Mouse (Mus musculus): ENCODE data around the gene Itgae. TPM values are rescaled to one million over a fixed set of nuclear protein-coding genes. Genes with fewer than 3 reads are reported as not detected.

The Itgae gene
- polyA plus RNA-seq, 1 experiment from 2014 or later, result 0.19 TPM

DNA sequence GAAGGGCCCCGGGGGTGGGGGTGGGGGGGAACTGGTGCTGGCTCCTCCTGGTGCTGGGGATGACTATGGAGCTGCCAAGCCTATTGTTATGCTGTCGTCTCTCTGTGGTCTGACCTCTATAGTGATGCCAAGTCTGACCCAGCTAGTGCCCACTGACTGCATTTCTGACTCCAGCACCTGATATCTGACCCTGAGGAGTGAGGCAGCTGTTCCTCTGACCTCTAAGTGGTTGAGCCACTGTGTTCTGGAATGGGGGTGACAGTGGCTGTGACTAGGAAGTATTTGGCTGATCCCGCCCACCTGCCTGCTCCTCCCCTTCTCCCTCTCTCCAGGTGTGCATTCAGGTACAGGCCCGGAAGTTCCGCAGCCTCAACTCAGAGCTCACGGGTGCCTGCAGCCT lies 21.0 kb downstream of the Itgae start:
- no peak overlapping the region for H3K27ac ChIP-seq (ENCODE audit: poor library complexity, severe bottlenecking)
- ATAC-seq (ENCODE audit: insufficient number of reproducible peaks, low FRiP score), result no peak

DNA sequence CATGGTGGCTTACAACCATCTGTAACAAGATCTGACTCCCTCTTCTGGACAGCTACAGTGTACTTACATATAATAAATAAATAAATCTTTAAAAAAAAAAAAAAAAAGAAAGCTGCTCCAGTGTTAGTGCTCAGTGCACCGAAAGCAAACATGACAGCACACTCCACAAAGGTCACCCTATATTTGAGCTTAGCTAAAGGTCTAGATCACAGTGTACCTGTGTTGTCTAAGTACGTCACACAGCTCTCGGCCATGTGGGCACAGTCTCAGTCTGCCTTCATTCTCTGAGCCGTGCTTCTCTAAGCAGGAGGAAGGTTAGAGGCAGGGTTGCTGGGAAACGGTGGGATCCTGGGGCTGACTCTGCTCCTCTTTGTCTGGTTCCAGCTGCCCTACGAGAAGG lies 36.1 kb downstream of the Itgae start:
- ATAC-seq (ENCODE audit: insufficient number of reproducible peaks, low FRiP score), result no peak
- no peaks in the 10 kb centered on the region for H3K9me3 ChIP-seq (replicated peaks)
- H3K27me3 ChIP-seq (replicated peaks), result no peaks in the 10 kb centered on the region
- no peak overlapping the region for H3K4me2 ChIP-seq
- no peak overlapping the region for H3K27ac ChIP-seq (ENCODE audit: poor library complexity, severe bottlenecking)
- 91% methylated on average over 6 of the region's 6 CpGs for WGBS
- no peaks in the 10 kb centered on the region for H3K4me1 ChIP-seq (replicated peaks)
- H3K9ac ChIP-seq, result no peak overlapping the region
- peaks cover 12% of the 10 kb centered on the region; the same call in 1 of the 2 replicates for H3K36me3 ChIP-seq
- no peak overlapping the region for H3K4me3 ChIP-seq

More for the DNA sequence above, 21.0 kb downstream of the Itgae start:
- no peaks in the 10 kb centered on the region for H3K9me3 ChIP-seq (replicated peaks)
- WGBS, result 73% methylated on average over 6 of the region's 6 CpGs
- no peaks in the 10 kb centered on the region for H3K27me3 ChIP-seq (replicated peaks)
- no peak overlapping the region for H3K9ac ChIP-seq
- no peak overlapping the region for H3K4me3 ChIP-seq
- no peak overlapping the region for H3K4me2 ChIP-seq
- peaks cover 21% of the 10 kb centered on the region for H3K4me1 ChIP-seq (replicated peaks)
- no peaks in the 10 kb centered on the region for H3K36me3 ChIP-seq

DNA sequence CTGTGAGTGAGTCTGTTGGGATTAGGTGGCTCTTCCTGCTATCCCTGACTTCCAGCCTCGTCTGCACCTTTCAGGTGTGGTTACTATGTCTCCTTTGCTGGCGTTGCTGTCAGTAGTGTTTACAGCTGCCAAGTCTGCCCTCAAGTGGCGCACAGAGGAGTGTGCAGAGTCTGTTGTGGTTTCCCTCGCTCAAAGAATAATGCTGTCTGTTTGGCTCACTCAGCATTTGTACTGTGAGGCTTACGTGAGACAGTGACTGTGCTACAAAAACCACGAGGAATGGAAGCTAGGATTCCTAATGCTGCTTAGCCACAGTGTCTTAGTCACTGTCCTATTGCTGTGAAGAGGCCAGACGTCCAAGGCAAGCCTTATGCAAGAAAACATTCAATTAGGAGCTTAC lies 40.6 kb downstream of the Itgae start:
- Histone ChIP-seq H3K4me2 (no peak overlapping the region), H3K4me1 (replicated peaks) (peaks cover 15% of the 10 kb centered on the region), H3K9me3 (replicated peaks) (no peaks in the 10 kb centered on the region), H3K36me3 (peaks cover 25% of the 10 kb centered on the region), H3K27ac (ENCODE audit: poor library complexity, severe bottlenecking) (no peak overlapping the region), H3K27me3 (replicated peaks) (no peaks in the 10 kb centered on the region), H3K9ac (no peak overlapping the region), H3K4me3 (no peak overlapping the region)
- WGBS, result 71% methylated on average over 7 of the region's 7 CpGs
- ATAC-seq (ENCODE audit: insufficient number of reproducible peaks, low FRiP score), result no peak

DNA sequence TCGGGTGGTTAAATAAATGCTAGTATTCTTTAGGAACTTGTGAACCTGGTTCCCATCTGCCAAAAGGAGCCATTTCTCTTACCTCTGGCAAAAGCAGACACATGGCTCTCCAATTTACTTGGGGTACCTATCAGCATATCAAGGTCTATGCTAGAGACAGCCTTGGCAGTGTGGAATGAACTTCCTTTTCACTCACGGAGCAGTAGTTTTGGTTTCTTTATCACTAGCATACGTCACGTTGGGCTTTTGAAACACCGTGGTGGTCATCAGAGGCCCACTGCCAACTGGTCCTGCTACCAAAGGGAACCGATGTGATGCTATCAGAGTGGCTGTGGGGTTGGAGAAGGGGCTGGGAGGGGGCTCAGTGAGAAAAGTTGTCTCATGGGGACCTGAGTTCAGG lies 42.6 kb downstream of the Itgae start:
- peaks cover 28% of the 10 kb centered on the region for H3K4me1 ChIP-seq (replicated peaks)
- H3K9me3 ChIP-seq (replicated peaks), result no peaks in the 10 kb centered on the region
- no peak overlapping the region for H3K9ac ChIP-seq
- H3K4me2 ChIP-seq, result no peak overlapping the region
- no peak for ATAC-seq (ENCODE audit: insufficient number of reproducible peaks, low FRiP score)
- no peak overlapping the region for H3K4me3 ChIP-seq
- H3K27ac ChIP-seq (ENCODE audit: poor library complexity, severe bottlenecking), result no peak overlapping the region
- no peaks in the 10 kb centered on the region for H3K27me3 ChIP-seq (replicated peaks)
- H3K36me3 ChIP-seq, result peaks cover 25% of the 10 kb centered on the region
- 88% methylated on average over 6 of the region's 6 CpGs for WGBS

DNA sequence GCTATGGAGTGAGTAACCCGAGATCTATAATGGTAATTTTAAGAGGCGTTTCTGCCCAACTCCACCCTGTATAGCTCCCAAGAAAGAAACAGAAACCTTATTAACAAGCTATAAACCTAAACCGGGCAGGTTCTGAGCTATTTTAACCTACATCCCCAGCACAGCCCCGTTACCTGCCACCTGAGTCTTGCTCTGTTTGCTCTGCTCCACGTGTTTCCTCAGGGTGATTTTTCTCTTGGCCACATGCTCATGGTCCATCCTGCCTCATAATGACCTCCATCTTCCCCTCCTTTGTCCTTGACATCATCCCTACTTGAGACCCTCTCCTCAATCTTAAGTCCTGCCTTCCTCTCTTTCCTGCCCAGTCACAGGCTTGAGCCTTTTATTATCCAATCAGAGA lies 43.8 kb downstream of the Itgae start:
- H3K4me3 ChIP-seq, result no peak overlapping the region
- H3K9ac ChIP-seq, result no peak overlapping the region
- no peak overlapping the region for H3K27ac ChIP-seq (ENCODE audit: poor library complexity, severe bottlenecking)
- peaks cover 25% of the 10 kb centered on the region for H3K36me3 ChIP-seq
- H3K4me1 ChIP-seq (replicated peaks), result peaks cover 28% of the 10 kb centered on the region
- peak overlapping the region; percentile 22 for H3K4me2 ChIP-seq
- no peaks in the 10 kb centered on the region for H3K9me3 ChIP-seq (replicated peaks)
- 95% methylated on average over 5 of the region's 5 CpGs for WGBS
- no peak for ATAC-seq (ENCODE audit: insufficient number of reproducible peaks, low FRiP score)
- H3K27me3 ChIP-seq (replicated peaks), result no peaks in the 10 kb centered on the region

DNA sequence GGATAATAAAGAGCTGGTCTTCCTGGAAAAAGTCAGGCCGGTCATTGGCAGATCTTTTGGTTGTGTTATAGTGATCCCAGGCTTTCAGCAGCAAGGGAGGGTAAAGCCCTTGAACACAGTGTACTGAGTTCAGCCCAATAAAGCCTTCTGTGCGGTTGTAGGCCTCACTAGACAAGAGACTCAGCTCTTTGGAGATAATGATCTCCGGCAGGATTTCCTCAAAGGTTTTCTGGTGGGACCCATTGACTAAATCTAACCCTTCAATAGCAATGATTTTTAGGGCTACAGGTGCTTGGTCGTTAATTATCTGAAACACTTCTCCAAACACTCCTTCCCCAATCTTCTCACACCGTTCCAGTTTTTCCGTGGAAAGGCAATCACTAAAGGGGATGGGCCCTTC lies 46.2 kb downstream of the Itgae start:
- H3K4me1 ChIP-seq (replicated peaks), result peaks cover 28% of the 10 kb centered on the region
- no peak overlapping the region for H3K27ac ChIP-seq (ENCODE audit: poor library complexity, severe bottlenecking)
- H3K4me2 ChIP-seq, result peak overlapping the region; percentile 86
- 69% methylated on average over 6 of the region's 6 CpGs for WGBS
- H3K36me3 ChIP-seq, result peaks cover 19% of the 10 kb centered on the region
- peak overlapping the region; percentile 84 for H3K4me3 ChIP-seq
- ATAC-seq (ENCODE audit: insufficient number of reproducible peaks, low FRiP score), result no peak
- no peaks in the 10 kb centered on the region for H3K27me3 ChIP-seq (replicated peaks)
- H3K9me3 ChIP-seq (replicated peaks), result no peaks in the 10 kb centered on the region
- H3K9ac ChIP-seq, result peak overlapping the region; percentile 87

DNA sequence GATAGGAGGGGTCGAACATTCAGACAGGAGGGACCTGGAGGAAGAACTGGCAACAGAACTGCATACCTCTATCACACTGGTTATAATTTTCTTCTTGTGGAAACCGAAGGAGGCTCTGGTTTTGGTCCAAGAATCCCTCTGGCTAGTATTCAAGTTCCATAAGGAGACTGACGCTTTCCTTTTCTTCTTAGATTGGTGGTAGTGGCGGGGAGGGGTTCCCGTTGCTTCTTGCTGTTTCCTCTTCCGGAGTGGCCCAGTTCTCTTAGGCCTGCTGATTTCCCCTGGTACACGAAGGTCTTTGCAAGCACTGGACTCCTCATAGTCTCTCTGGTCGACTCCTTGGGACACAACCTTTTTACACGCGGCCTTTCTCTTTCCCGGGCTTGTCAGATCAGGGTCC lies 46.7 kb downstream of the Itgae start:
- H3K36me3 ChIP-seq, result peaks cover 17% of the 10 kb centered on the region
- H3K9ac ChIP-seq, result peak overlapping the region; percentile 87
- H3K4me2 ChIP-seq, result peak overlapping the region; percentile 86
- ATAC-seq (ENCODE audit: insufficient number of reproducible peaks, low FRiP score), result 0 out of 2 replicates have a peak, but pooled peaks have one; percentile 1
- WGBS, result 33% methylated on average over 11 of the region's 11 CpGs
- peak overlapping the region; percentile 84 for H3K4me3 ChIP-seq
- H3K27ac ChIP-seq (ENCODE audit: poor library complexity, severe bottlenecking), result no peak overlapping the region; the same call in 1 of the 2 replicates
- no peaks in the 10 kb centered on the region for H3K9me3 ChIP-seq (replicated peaks)
- peaks cover 28% of the 10 kb centered on the region for H3K4me1 ChIP-seq (replicated peaks)
- H3K27me3 ChIP-seq (replicated peaks), result no peaks in the 10 kb centered on the region

DNA sequence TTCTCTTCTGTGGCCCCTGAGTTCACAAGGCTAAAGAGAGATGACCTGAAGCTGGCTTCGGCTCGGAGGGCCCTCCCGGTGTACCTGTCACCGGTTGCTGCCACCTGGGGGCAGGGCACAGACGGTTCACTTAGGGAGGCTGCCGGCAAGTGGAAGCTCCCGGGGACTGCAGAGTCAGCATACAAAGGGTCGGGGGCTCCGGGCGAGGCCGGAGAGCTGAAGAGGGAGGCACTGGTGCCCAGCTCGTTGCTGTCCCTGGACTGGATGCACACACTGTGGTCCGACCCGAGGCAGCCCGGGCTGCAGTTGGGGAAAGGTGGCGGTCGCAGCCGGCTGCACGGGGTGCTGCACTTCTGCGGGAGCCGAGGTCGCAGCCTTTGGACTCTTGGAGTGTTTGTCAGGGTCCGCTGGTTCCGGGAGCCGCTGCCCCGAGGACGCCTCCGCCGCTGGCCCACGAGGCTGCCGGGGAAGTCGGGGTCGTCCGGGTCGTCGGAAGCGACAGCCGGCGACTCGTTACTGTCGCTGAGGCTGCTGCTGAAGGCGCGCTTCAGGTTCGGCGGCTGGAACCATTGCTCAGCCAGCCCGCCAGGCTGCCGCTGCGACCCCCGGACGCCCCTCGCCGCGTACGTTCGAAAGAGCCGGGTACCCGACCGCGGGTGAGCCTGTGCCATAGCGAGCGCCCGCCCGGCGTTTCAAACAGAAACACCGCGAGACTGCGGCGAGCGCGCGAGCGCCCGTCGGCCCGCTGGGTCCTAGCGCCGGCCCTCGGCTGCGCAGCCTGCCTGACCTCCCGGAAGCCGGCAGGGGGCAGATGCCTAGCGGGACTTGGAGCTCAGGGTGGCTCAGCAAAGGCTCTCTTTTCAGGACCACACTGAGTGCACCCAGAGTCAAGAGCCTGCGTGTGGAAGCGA lies 47.5 kb downstream of the Itgae start, which contains the start of gene Haspin:
Gene Haspin, minus strand, starts transcription at position 704 of the 911 bp plus-strand sequence.
- ATAC-seq (ENCODE audit: insufficient number of reproducible peaks, low FRiP score), result peak; percentile 90
- Histone ChIP-seq H3K4me1 (replicated peaks) (peaks cover 28% of the 10 kb centered on the region), H3K36me3 (peaks cover 9% of the 10 kb centered on the region), H3K27ac (ENCODE audit: poor library complexity, severe bottlenecking) (no peak within 1 kb of the TSS; the same call in 1 of the 2 replicates), H3K4me2 (peak within 1 kb of the TSS; percentile 86), H3K9ac (peak within 1 kb of the TSS; percentile 87), H3K4me3 (peak within 1 kb of the TSS; percentile 84), H3K9me3 (replicated peaks) (no peaks in the 10 kb centered on the region), H3K27me3 (replicated peaks) (no peaks in the 10 kb centered on the region)
- WGBS, result under 1% methylated on average over 84 of the region's 84 CpGs

DNA sequence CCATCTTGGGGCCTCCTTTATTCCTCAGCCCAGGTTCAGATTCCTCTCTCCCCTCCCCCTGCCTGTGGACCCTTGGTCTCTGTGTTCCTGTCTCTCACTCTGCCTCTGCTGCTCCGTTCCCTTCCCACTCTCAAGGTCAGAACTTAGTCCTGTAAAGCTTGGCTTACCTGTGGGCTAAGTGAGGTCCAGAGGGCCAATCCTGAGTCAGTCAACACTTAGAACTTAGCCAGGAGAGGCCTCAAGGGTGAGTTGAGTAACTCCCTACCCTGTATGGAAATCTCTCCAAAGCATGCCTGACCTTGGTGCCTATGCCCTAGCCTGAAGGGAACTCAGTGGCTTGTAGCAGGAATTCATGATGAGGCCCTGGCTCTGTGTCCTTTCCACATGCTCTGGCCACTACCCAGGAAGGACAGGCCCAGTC lies 53.9 kb downstream of the Itgae start:
- Histone ChIP-seq H3K4me1 (replicated peaks) (peaks cover 14% of the 10 kb centered on the region), H3K9me3 (replicated peaks) (no peaks in the 10 kb centered on the region), H3K9ac (no peak overlapping the region), H3K36me3 (no peaks in the 10 kb centered on the region), H3K27me3 (replicated peaks) (no peaks in the 10 kb centered on the region), H3K27ac (ENCODE audit: poor library complexity, severe bottlenecking) (no peak overlapping the region), H3K4me2 (no peak overlapping the region), H3K4me3 (no peak overlapping the region)
- no peak for ATAC-seq (ENCODE audit: insufficient number of reproducible peaks, low FRiP score)
- 71% methylated on average over 1 of the region's 1 CpGs for WGBS

DNA sequence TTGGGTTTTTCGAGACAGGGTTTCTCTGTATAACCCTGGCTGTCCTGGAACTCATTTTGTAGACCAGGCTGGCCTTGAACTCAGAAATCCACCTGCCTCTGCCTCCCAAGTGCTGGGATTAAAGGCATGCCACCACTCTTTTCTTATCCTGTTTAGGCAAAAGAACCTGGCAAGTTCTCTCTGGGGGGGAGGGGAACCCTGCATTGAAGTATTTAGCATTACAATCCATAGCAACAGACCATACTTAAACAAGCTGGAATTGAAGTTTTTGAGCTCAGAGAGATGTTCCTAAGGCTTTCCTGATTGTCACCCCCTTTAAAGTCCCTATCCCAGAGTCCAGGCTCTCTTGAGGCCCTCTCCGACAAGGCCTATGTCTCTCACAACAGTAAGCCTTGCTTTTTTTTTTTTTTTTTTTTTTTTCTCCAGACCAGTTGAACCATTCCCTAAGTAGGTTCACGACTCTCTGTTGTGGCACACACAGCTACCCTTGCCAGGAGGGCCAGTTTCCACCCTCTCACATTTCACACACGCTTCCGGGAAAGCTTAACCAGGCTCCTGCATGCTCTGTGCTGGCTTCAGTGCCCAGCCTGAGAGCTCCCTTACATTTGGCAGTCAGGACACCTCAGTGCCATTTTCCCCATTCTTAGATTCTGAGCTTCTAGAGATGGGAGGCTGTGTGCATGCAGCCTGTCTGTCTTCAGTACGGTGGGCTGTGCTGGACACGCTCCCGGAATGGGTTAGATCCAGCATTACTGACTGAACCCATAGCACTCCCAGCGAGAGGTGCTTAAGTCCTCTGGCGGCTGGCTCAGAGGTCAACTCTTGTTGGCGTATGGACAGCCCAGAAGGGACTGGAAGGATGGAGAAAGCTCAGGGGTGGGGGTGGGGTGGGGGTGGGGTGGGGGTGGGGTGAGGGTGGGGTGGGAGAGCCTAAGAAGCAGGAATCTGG lies 55.9 kb downstream of the Itgae start:
- Histone ChIP-seq H3K27ac (ENCODE audit: poor library complexity, severe bottlenecking) (no peak overlapping the region), H3K36me3 (no peaks in the 10 kb centered on the region), H3K4me3 (no peak overlapping the region), H3K9me3 (replicated peaks) (no peaks in the 10 kb centered on the region), H3K27me3 (replicated peaks) (no peaks in the 10 kb centered on the region), H3K9ac (no peak overlapping the region), H3K4me2 (no peak overlapping the region), H3K4me1 (replicated peaks) (peaks cover 14% of the 10 kb centered on the region)
- 61% methylated on average over 11 of the region's 11 CpGs for WGBS
- ATAC-seq (ENCODE audit: insufficient number of reproducible peaks, low FRiP score), result 0 out of 2 replicates have a peak, but pooled peaks have one; percentile 39

DNA sequence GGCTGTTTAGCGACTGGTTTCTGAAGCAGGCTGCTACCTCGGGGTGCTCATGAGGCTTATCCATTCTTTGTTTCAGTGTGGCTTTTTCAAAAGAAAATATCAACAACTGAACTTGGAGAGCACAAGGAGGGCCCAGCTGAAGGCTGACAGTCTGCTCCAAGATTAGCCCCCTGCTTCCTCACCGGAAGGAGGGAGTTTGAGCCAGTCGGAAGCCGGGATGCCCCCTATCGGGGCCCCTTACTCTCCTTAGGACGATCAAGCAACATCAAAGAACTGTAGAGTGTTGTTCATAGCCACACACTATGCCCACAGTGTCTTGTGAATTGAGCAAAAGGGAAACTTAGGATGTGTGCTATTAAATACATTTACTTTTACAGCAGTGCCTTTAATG lies 56.6 kb downstream of the Itgae start:
- WGBS, result 42% methylated on average over 7 of the region's 7 CpGs
- no peak overlapping the region for H3K4me2 ChIP-seq

More for the DNA sequence above, 56.6 kb downstream of the Itgae start:
- Histone ChIP-seq H3K4me3 (no peak overlapping the region), H3K9me3 (replicated peaks) (no peaks in the 10 kb centered on the region), H3K27ac (ENCODE audit: poor library complexity, severe bottlenecking) (no peak overlapping the region), H3K9ac (no peak overlapping the region), H3K36me3 (no peaks in the 10 kb centered on the region), H3K27me3 (replicated peaks) (no peaks in the 10 kb centered on the region), H3K4me1 (replicated peaks) (peaks cover 14% of the 10 kb centered on the region)
- no peak for ATAC-seq (ENCODE audit: insufficient number of reproducible peaks, low FRiP score)
